ENCODE assay signal across 16 mouse cellular contexts in genomic region chr17:27792516-27792915, GRCm38 (mm10). TPM values are rescaled to one million over a fixed set of nuclear protein-coding genes. Genes with fewer than 3 reads are reported as not detected.
A peak's percentile ranks its signal among the peaks of the same experiment; 100 is the strongest.
DNase-seq lines count a peak whose midpoint lies in the region; ATAC-seq and TF ChIP-seq lines count a peak whose summit lies in the region.
"Had no signal": no experiment of that assay in that cellular context is flagged by ENCODE, and none has a peak within 500 bp of the region (broad histone marks: within the 10 kb centered on the region; RNA-seq: fewer than 3 reads in every experiment).

No protein-coding gene starts in this region.

- peaks cover 59% of the 10 kb centered on the region for H3K79me2 ChIP-seq in liver, adult 2 months (ENCODE audit: control insufficient read depth, insufficient read depth, low read length)

- H3K36me3 ChIP-seq in embryonic facial prominence, embryonic 13.5 days = peaks cover 17% of the 10 kb centered on the region
- H3K36me3 ChIP-seq in embryonic facial prominence, embryonic 10.5 days (replicated peaks) = peaks cover 39% of the 10 kb centered on the region
- H3K36me3 ChIP-seq in liver, adult 2 months (ENCODE audit: control insufficient read depth, insufficient read depth, low read length) = no peaks in the 10 kb centered on the region
- no peaks in the 10 kb centered on the region; the same call in 1 of the 2 replicates for H3K36me3 ChIP-seq in liver, embryonic 11.5 days (ENCODE audit: control insufficient read depth, insufficient read depth, low read length)

- no peak overlapping the region for H3K27ac ChIP-seq in embryonic facial prominence, embryonic 13.5 days
- no peak overlapping the region for H3K27ac ChIP-seq in embryonic facial prominence, embryonic 10.5 days (replicated peaks)
- peak overlapping the region; percentile 97 for H3K27ac ChIP-seq in liver, adult 2 months (replicated peaks; ENCODE audit: insufficient read depth, low read depth, low read length)
- no peak overlapping the region for H3K27ac ChIP-seq in liver, embryonic 11.5 days (ENCODE audit: low read depth, low read length)
- H3K27ac ChIP-seq: forebrain, embryonic 13.5 days; heart, embryonic 10.5 days; hindbrain, embryonic 10.5 days; hindbrain, postnatal 0 days; macrophage had no signal

- no peak for DNase-seq in embryonic facial prominence, embryonic 10.5 days (ENCODE audit: low spot score)
- no peak for DNase-seq in liver, adult 2 months (ENCODE audit: extremely low read depth, low read depth, low spot score)
- DNase-seq in liver, embryonic 11.5 days (ENCODE audit: low spot score) = no peak
- peak; percentile 37 for DNase-seq in urinary bladder, postnatal 14 days (ENCODE audit: low spot score)
- DNase-seq in urinary bladder, postnatal 25 days (ENCODE audit: low spot score) = no peak
- DNase-seq in B cell, adult 2 months = no peak
- DNase-seq: cerebellum, adult 8-10 months; right cerebral cortex, postnatal 4 days had no signal

- 0 out of 2 replicates have a peak overlapping the region, but pooled peaks have one; percentile 2 for H3K9ac ChIP-seq in embryonic facial prominence, embryonic 13.5 days
- no peak overlapping the region for H3K9ac ChIP-seq in liver, adult 2 months (ENCODE audit: low read depth, low read length)
- no peak overlapping the region for H3K9ac ChIP-seq in liver, embryonic 11.5 days (ENCODE audit: low read depth, low read length)
- H3K9ac ChIP-seq: forebrain, embryonic 13.5 days had no signal

- no peak overlapping the region for H3K4me2 ChIP-seq in embryonic facial prominence, embryonic 13.5 days
- no peak overlapping the region for H3K4me2 ChIP-seq in liver, embryonic 11.5 days
- H3K4me2 ChIP-seq: forebrain, embryonic 13.5 days; midbrain, embryonic 11.5 days had no signal

- no peak overlapping the region for H3K4me3 ChIP-seq in embryonic facial prominence, embryonic 13.5 days
- H3K4me3 ChIP-seq in embryonic facial prominence, embryonic 10.5 days = no peak overlapping the region
- H3K4me3 ChIP-seq in liver, adult 2 months (ENCODE audit: insufficient read depth, low read depth, low read length) = no peak overlapping the region
- H3K4me3 ChIP-seq in liver, embryonic 11.5 days (ENCODE audit: low read depth, low read length) = no peak overlapping the region
- H3K4me3 ChIP-seq: erythroblast, embryonic 14.5 days; forebrain, embryonic 13.5 days; heart, embryonic 10.5 days; hindbrain, embryonic 10.5 days had no signal

- no peak for TF ChIP-seq CTCF in liver, adult 2 months (IDR thresholded peaks at IDR 0.05; ENCODE audit: low read depth, low read length)

- H3K4me1 ChIP-seq in embryonic facial prominence, embryonic 13.5 days = peaks cover 24% of the 10 kb centered on the region
- H3K4me1 ChIP-seq in embryonic facial prominence, embryonic 10.5 days = peaks cover 17% of the 10 kb centered on the region
- peaks cover 63% of the 10 kb centered on the region for H3K4me1 ChIP-seq in liver, adult 2 months (ENCODE audit: control insufficient read depth, insufficient read depth, low read length)
- H3K4me1 ChIP-seq in liver, embryonic 11.5 days (replicated peaks; ENCODE audit: control insufficient read depth, insufficient read depth, low read length) = peaks cover 12% of the 10 kb centered on the region

- no peaks in the 10 kb centered on the region for H3K9me3 ChIP-seq in embryonic facial prominence, embryonic 13.5 days
- H3K9me3 ChIP-seq in embryonic facial prominence, embryonic 10.5 days = no peaks in the 10 kb centered on the region
- no peaks in the 10 kb centered on the region for H3K9me3 ChIP-seq in liver, embryonic 11.5 days (ENCODE audit: control insufficient read depth, low read length)
- H3K9me3 ChIP-seq: forebrain, embryonic 13.5 days; heart, embryonic 10.5 days; hindbrain, embryonic 10.5 days had no signal

- H3K27me3 ChIP-seq in embryonic facial prominence, embryonic 13.5 days = no peaks in the 10 kb centered on the region
- H3K27me3 ChIP-seq in embryonic facial prominence, embryonic 10.5 days (replicated peaks; ENCODE audit: low read depth, poor library complexity, severe bottlenecking) = no peaks in the 10 kb centered on the region
- H3K27me3 ChIP-seq in liver, adult 2 months (ENCODE audit: control insufficient read depth, insufficient read depth, low read length) = no peaks in the 10 kb centered on the region
- H3K27me3 ChIP-seq in liver, embryonic 11.5 days (replicated peaks; ENCODE audit: control insufficient read depth, insufficient read depth, low read length) = no peaks in the 10 kb centered on the region
- H3K27me3 ChIP-seq: forebrain, embryonic 13.5 days had no signal

- 45% methylated on average over 4 of the region's 4 CpGs for WGBS in embryonic facial prominence, embryonic 13.5 days
- 77% methylated on average over 4 of the region's 4 CpGs for WGBS in embryonic facial prominence, embryonic 10.5 days
- 46% methylated on average over 4 of the region's 4 CpGs for WGBS in liver, adult 2 months
- WGBS in liver, embryonic 11.5 days = 71% methylated on average over 4 of the region's 4 CpGs

- ATAC-seq in embryonic facial prominence, embryonic 13.5 days (ENCODE audit: insufficient number of reproducible peaks, insufficient read depth, low FRiP score, low TSS enrichment, low read depth) = no peak
- ATAC-seq in liver, embryonic 11.5 days (replicated peaks; ENCODE audit: low FRiP score) = no peak
- ATAC-seq: forebrain, embryonic 13.5 days; hindbrain, postnatal 0 days had no signal

- no peak for TF ChIP-seq POLR2A in liver, adult 2 months (IDR thresholded peaks at IDR 0.05; ENCODE audit: extremely low read depth, insufficient read depth, low read length)

RNA-seq across cellular contexts. Expression of gene D17Wsu92e, which starts 27.9 kb away (rescaled TPM):
- polyA plus RNA-seq in embryonic facial prominence, embryonic 13.5 days (2015; fragmentation: Nextera tagmentation; extraction: Ambion mirVana) = 18.3 and 20.2 TPM in 2 replicates
- 15.5 and 15.7 TPM in 2 replicates for polyA plus RNA-seq in embryonic facial prominence, embryonic 10.5 days (2016; fragmentation: Nextera tagmentation; extraction: Ambion mirVana)
- 93.0 and 117 TPM in 2 replicates for total RNA-seq in liver, adult 2 months (2014; rRNA removed)
- polyA plus RNA-seq in liver, adult 2 months (2012; rRNA removed) = 159 and 178 TPM in 2 replicates
- 19.2 and 22.7 TPM in 2 replicates for polyA plus RNA-seq in liver, embryonic 11.5 days (2014; fragmentation: Nextera tagmentation; extraction: Ambion mirVana)

RNA-seq across cellular contexts. Expression of gene Snrpc, which starts 45.4 kb away (rescaled TPM):
- 326 and 362 TPM in 2 replicates for polyA plus RNA-seq in embryonic facial prominence, embryonic 13.5 days (2015; fragmentation: Nextera tagmentation; extraction: Ambion mirVana)
- polyA plus RNA-seq in embryonic facial prominence, embryonic 10.5 days (2016; fragmentation: Nextera tagmentation; extraction: Ambion mirVana) = 412 and 414 TPM in 2 replicates
- 24.4 and 27.1 TPM in 2 replicates for total RNA-seq in liver, adult 2 months (2014; rRNA removed)
- 42.2 and 49.6 TPM in 2 replicates for polyA plus RNA-seq in liver, adult 2 months (2012; rRNA removed)
- polyA plus RNA-seq in liver, embryonic 11.5 days (2014; fragmentation: Nextera tagmentation; extraction: Ambion mirVana) = 305 and 315 TPM in 2 replicates
